Mouse (Mus musculus): ENCODE measurements at regions not wholly inside any gene's neighbourhood (a gene's known extent, or its start where the extent isn't known, plus 50 kb on each side); places are given as distances from the start of the nearest gene placed in this dataset.
"Not testable (repeated sequence)": the region's sequence is repeated elsewhere in the genome, so short reads cannot be mapped to it uniquely, and the experiment has no call there.

GRCm38 (mm10) chr7:125149151-125149550 lies 295.3 kb upstream of the Kdm8 start:
- H3K27ac ChIP-seq (ENCODE audit: insufficient read depth, low read depth, low read length), result no peak overlapping the region
- H3K36me3 ChIP-seq (ENCODE audit: control insufficient read depth, insufficient read depth, low read length), result no peaks in the 10 kb centered on the region
- TF ChIP-seq CTCF (IDR thresholded peaks at IDR 0.05; ENCODE audit: extremely low read depth, insufficient read length, insufficient replicate concordance, low read depth, low read length) (no peak), POLR2A (IDR thresholded peaks at IDR 0.05; ENCODE audit: low read depth, low read length) (no peak)
- H3K4me1 ChIP-seq (ENCODE audit: control insufficient read depth, insufficient read depth, insufficient read length, low read length), result no peaks in the 10 kb centered on the region
- no peak overlapping the region for H3K4me3 ChIP-seq (ENCODE audit: low read depth, low read length)
- WGBS, result 76% methylated on average over 2 of the region's 2 CpGs
- H3K27me3 ChIP-seq (ENCODE audit: control insufficient read depth, insufficient read depth, low read length), result no peaks in the 10 kb centered on the region

DNA sequence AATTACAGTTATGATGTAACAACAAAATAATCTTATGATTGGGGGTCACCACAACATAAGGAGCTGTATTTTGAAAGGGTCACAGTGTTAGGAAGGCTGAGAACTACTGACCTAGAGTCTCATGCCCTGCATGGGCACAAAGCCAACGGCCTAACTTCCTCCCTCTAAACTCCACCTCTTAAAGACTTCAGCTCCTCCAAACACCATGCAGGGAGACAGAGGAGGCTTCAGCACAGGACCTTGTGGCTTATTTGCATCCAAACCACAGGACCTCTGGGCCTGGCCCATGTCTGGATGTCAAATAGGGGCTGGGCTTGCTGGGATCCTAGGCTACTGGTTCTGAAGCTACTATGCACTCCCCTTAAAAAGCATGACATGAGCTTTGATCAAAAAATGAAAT lies 294.7 kb upstream of the Kdm8 start:
- Histone ChIP-seq H3K36me3 (ENCODE audit: control insufficient read depth, insufficient read depth, low read length) (no peaks in the 10 kb centered on the region), H3K27me3 (ENCODE audit: control insufficient read depth, insufficient read depth, low read length) (no peaks in the 10 kb centered on the region), H3K4me1 (ENCODE audit: control insufficient read depth, insufficient read depth, insufficient read length, low read length) (no peaks in the 10 kb centered on the region), H3K27ac (ENCODE audit: insufficient read depth, low read depth, low read length) (no peak overlapping the region), H3K4me3 (ENCODE audit: low read depth, low read length) (no peak overlapping the region)
- no peak for TF ChIP-seq CTCF (IDR thresholded peaks at IDR 0.05; ENCODE audit: extremely low read depth, insufficient read length, insufficient replicate concordance, low read depth, low read length)
- TF ChIP-seq POLR2A (IDR thresholded peaks at IDR 0.05; ENCODE audit: low read depth, low read length), result no peak
- WGBS, result 37% methylated on average over 1 of the region's 1 CpGs

- Histone ChIP-seq H3K36me3 (ENCODE audit: control insufficient read depth, insufficient read depth, low read length) (no peaks in the 10 kb centered on the region), H3K27me3 (ENCODE audit: control insufficient read depth, insufficient read depth, low read length) (no peaks in the 10 kb centered on the region), H3K27ac (ENCODE audit: insufficient read depth, low read depth, low read length) (no peak overlapping the region), H3K4me1 (ENCODE audit: control insufficient read depth, insufficient read depth, insufficient read length, low read length) (no peaks in the 10 kb centered on the region), H3K4me3 (ENCODE audit: low read depth, low read length) (no peak overlapping the region)
- 79% methylated on average over 5 of the region's 5 CpGs for WGBS
- TF ChIP-seq POLR2A (IDR thresholded peaks at IDR 0.05; ENCODE audit: low read depth, low read length) (no peak), CTCF (IDR thresholded peaks at IDR 0.05; ENCODE audit: extremely low read depth, insufficient read length, insufficient replicate concordance, low read depth, low read length) (no peak)
Observed at GRCm38 (mm10) chr7:125152281-125152680, 292.2 kb upstream of the Kdm8 start.

- no peaks in the 10 kb centered on the region for H3K36me3 ChIP-seq (ENCODE audit: control insufficient read depth, insufficient read depth, low read length)
- TF ChIP-seq POLR2A (IDR thresholded peaks at IDR 0.05; ENCODE audit: low read depth, low read length) (no peak), CTCF (IDR thresholded peaks at IDR 0.05; ENCODE audit: extremely low read depth, insufficient read length, insufficient replicate concordance, low read depth, low read length) (no peak)
- no peak overlapping the region for H3K27ac ChIP-seq (ENCODE audit: insufficient read depth, low read depth, low read length)
- 42% methylated on average over 2 of the region's 2 CpGs for WGBS
- no peaks in the 10 kb centered on the region for H3K27me3 ChIP-seq (ENCODE audit: control insufficient read depth, insufficient read depth, low read length)
- H3K4me1 ChIP-seq (ENCODE audit: control insufficient read depth, insufficient read depth, insufficient read length, low read length), result no peaks in the 10 kb centered on the region
- no peak overlapping the region for H3K4me3 ChIP-seq (ENCODE audit: low read depth, low read length)
Observed at GRCm38 (mm10) chr7:125155291-125155690, 289.2 kb upstream of the Kdm8 start.

GRCm38 (mm10) chr7:125166881-125167351 lies 277.6 kb upstream of the Kdm8 start:
- TF ChIP-seq CTCF (IDR thresholded peaks at IDR 0.05; ENCODE audit: extremely low read depth, insufficient read length, insufficient replicate concordance, low read depth, low read length) (no peak), POLR2A (IDR thresholded peaks at IDR 0.05; ENCODE audit: low read depth, low read length) (no peak)
- 83% methylated on average over 19 of the region's 19 CpGs for WGBS
- no peaks in the 10 kb centered on the region for H3K27me3 ChIP-seq (ENCODE audit: control insufficient read depth, insufficient read depth, low read length)
- H3K36me3 ChIP-seq (ENCODE audit: control insufficient read depth, insufficient read depth, low read length), result no peaks in the 10 kb centered on the region
- no peaks in the 10 kb centered on the region for H3K4me1 ChIP-seq (ENCODE audit: control insufficient read depth, insufficient read depth, insufficient read length, low read length)
- no peak overlapping the region for H3K27ac ChIP-seq (ENCODE audit: insufficient read depth, low read depth, low read length)
- no peak overlapping the region for H3K4me3 ChIP-seq (ENCODE audit: low read depth, low read length)

DNA sequence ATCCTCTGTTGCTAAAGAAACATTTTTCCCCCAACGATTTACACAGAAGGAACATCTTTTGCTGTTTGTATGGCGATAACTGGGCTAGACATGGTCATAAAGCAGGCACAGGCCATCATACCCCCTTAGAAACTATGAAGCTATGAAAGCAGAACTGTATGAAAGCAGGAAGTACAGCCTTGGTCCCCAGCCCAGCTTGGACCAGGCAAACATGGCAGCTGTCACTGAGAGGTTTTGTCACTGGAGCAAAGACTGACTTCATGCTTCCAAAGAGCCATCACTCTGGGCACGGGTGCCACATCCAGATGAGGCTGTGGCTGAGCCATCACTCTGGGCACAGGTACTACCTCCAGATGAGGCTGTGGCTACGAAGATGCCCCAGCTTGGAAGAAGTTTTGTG lies 276.8 kb upstream of the Kdm8 start:
- Histone ChIP-seq H3K4me1 (ENCODE audit: control insufficient read depth, insufficient read depth, insufficient read length, low read length) (no peaks in the 10 kb centered on the region), H3K36me3 (ENCODE audit: control insufficient read depth, insufficient read depth, low read length) (no peaks in the 10 kb centered on the region), H3K4me3 (ENCODE audit: low read depth, low read length) (no peak overlapping the region), H3K27ac (ENCODE audit: insufficient read depth, low read depth, low read length) (no peak overlapping the region), H3K27me3 (ENCODE audit: control insufficient read depth, insufficient read depth, low read length) (no peaks in the 10 kb centered on the region)
- TF ChIP-seq POLR2A (IDR thresholded peaks at IDR 0.05; ENCODE audit: low read depth, low read length) (no peak), CTCF (IDR thresholded peaks at IDR 0.05; ENCODE audit: extremely low read depth, insufficient read length, insufficient replicate concordance, low read depth, low read length) (no peak)
- WGBS, result 78% methylated on average over 4 of the region's 4 CpGs

- Histone ChIP-seq H3K36me3 (ENCODE audit: control insufficient read depth, insufficient read depth, low read length) (no peaks in the 10 kb centered on the region), H3K4me1 (ENCODE audit: control insufficient read depth, insufficient read depth, insufficient read length, low read length) (no peaks in the 10 kb centered on the region), H3K27me3 (ENCODE audit: control insufficient read depth, insufficient read depth, low read length) (no peaks in the 10 kb centered on the region), H3K27ac (ENCODE audit: insufficient read depth, low read depth, low read length) (no peak overlapping the region), H3K4me3 (ENCODE audit: low read depth, low read length) (no peak overlapping the region)
- 77% methylated on average over 3 of the region's 3 CpGs for WGBS
- TF ChIP-seq CTCF (IDR thresholded peaks at IDR 0.05; ENCODE audit: extremely low read depth, insufficient read length, insufficient replicate concordance, low read depth, low read length), result no peak
- no peak for TF ChIP-seq POLR2A (IDR thresholded peaks at IDR 0.05; ENCODE audit: low read depth, low read length)
Observed at GRCm38 (mm10) chr7:125181548-125181947, 262.9 kb upstream of the Kdm8 start.

DNA sequence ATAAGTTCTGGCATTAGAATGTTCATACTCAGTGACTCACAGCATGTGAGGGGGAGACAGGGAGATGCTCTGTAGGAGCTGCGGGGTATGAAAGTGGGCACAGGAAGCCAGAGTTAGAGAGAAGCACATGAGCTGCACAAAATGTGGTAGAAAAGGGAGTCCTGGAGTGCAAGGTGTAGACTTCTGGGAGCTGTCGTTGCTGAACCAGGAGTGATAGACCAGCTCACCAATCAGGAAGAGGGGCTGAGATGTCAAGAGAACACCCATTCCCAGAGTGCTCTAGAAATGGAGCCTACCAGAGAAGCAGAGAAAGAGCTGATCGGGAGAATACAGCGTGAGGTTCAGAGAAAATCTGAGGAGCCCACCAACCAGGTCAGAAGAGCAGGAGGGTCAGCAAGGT lies 262.2 kb upstream of the Kdm8 start:
- no peaks in the 10 kb centered on the region for H3K36me3 ChIP-seq (ENCODE audit: control insufficient read depth, insufficient read depth, low read length)

DNA sequence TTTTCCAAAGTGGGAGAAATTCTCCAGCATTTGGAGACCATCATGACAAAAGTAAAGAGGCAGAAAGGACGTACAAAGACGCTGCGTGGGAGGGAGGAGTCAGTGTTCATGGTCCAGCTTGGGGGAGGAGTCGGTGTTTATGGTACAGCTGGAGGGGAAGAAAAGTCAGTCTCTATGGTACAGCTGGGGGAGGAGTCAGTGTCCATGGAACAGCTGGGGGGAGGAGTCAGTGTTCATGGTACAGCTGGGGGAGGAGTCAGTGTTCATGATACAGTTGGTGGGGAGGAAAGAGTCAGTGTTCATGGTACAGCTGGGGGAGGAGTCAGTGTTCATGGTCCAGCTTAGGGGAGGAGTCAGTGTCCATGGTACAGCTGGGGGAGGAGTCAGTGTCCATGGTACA lies 261.5 kb upstream of the Kdm8 start:
- H3K27me3 ChIP-seq (ENCODE audit: control insufficient read depth, insufficient read depth, low read length); H3K4me3 ChIP-seq (ENCODE audit: low read depth, low read length); H3K36me3 ChIP-seq (ENCODE audit: control insufficient read depth, insufficient read depth, low read length); H3K27ac ChIP-seq (ENCODE audit: insufficient read depth, low read depth, low read length); H3K4me1 ChIP-seq (ENCODE audit: control insufficient read depth, insufficient read depth, insufficient read length, low read length): not testable (repeated sequence)
- WGBS, result 85% methylated on average over 4 of the region's 4 CpGs

More for the DNA sequence above, 262.2 kb upstream of the Kdm8 start:
- WGBS, result 80% methylated on average over 4 of the region's 4 CpGs
- TF ChIP-seq CTCF (IDR thresholded peaks at IDR 0.05; ENCODE audit: extremely low read depth, insufficient read length, insufficient replicate concordance, low read depth, low read length), result no peak
- TF ChIP-seq POLR2A (IDR thresholded peaks at IDR 0.05; ENCODE audit: low read depth, low read length), result no peak
- H3K27ac ChIP-seq (ENCODE audit: insufficient read depth, low read depth, low read length), result no peak overlapping the region
- H3K27me3 ChIP-seq (ENCODE audit: control insufficient read depth, insufficient read depth, low read length), result no peaks in the 10 kb centered on the region
- H3K4me1 ChIP-seq (ENCODE audit: control insufficient read depth, insufficient read depth, insufficient read length, low read length), result no peaks in the 10 kb centered on the region
- H3K4me3 ChIP-seq (ENCODE audit: low read depth, low read length), result no peak overlapping the region
